Mouse (Mus musculus): ENCODE results near the gene Ces2a. TPM values are rescaled to one million over a fixed set of nuclear protein-coding genes. Genes with fewer than 3 reads are reported as not detected.
A peak's percentile ranks its signal among the peaks of the same experiment; 100 is the strongest.

Gene Ces2a
- 2.7 and 3.7 TPM in 2 replicates for polyA plus RNA-seq (2016; fragmentation: Nextera tagmentation; extraction: Ambion mirVana)

- no peak for ATAC-seq
- Histone ChIP-seq H3K36me3 (no peaks in the 10 kb centered on the region), H3K9me3 (replicated peaks) (no peaks in the 10 kb centered on the region), H3K4me1 (no peaks in the 10 kb centered on the region), H3K4me3 (no peak within 1 kb of the TSS), H3K27me3 (replicated peaks) (no peaks in the 10 kb centered on the region), H3K27ac (no peak within 1 kb of the TSS), H3K4me2 (0 out of 2 replicates have a peak within 1 kb of the TSS, but pooled peaks have one; percentile 4), H3K9ac (no peak within 1 kb of the TSS)
- WGBS (ENCODE audit: insufficient replicate concordance) = 48% methylated on average over 1 of the region's 1 CpGs
Observed at GRCm38 (mm10) chr8:104733753-104734152, at the start of gene Ces2a. Gene Ces2a, plus strand, starts transcription at chr8:104734003.

GRCm38 (mm10) chr8:104688433-104688832 is 45.4 kb upstream of the Ces2a start:
- no peak for ATAC-seq
- no peak overlapping the region for H3K9ac ChIP-seq

DNA sequence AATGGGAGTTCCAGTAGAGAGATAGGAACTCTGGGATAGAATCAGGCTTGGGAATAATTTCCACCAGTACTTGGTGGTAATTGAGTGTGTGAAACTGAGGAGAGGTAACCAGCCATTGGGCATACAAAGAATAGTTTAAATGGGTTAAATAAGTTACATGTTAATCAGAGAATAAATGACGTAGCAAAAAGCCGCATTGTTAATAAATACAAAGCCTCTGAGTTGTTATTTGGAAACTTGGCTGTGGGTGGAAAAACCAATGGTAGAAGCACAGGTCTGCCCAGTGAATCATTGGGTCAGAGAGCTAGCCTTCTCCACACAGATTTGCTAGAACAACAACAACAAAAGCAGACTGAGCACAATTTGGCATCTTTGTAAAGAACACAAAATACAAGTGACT is 35.2 kb upstream of the Ces2a start:
- no peak overlapping the region for H3K4me2 ChIP-seq
- H3K27ac ChIP-seq = no peak overlapping the region
- no peak overlapping the region for H3K4me3 ChIP-seq
- no peaks in the 10 kb centered on the region for H3K27me3 ChIP-seq (replicated peaks)
- H3K9me3 ChIP-seq (replicated peaks) = no peaks in the 10 kb centered on the region; the same call in 1 of the 2 replicates
- no peak for ATAC-seq
- H3K36me3 ChIP-seq = no peaks in the 10 kb centered on the region
- 74% methylated on average over 2 of the region's 2 CpGs for WGBS (ENCODE audit: insufficient replicate concordance)
- H3K9ac ChIP-seq = no peak overlapping the region
- H3K4me1 ChIP-seq = no peaks in the 10 kb centered on the region

More at GRCm38 (mm10) chr8:104688433-104688832, 45.4 kb upstream of the Ces2a start:
- Histone ChIP-seq H3K4me1 (no peaks in the 10 kb centered on the region), H3K9me3 (replicated peaks) (no peaks in the 10 kb centered on the region), H3K4me3 (no peak overlapping the region), H3K4me2 (no peak overlapping the region), H3K27me3 (replicated peaks) (no peaks in the 10 kb centered on the region), H3K36me3 (no peaks in the 10 kb centered on the region), H3K27ac (no peak overlapping the region)
- WGBS (ENCODE audit: insufficient replicate concordance) = 45% methylated on average over 4 of the region's 4 CpGs

GRCm38 (mm10) chr8:104701900-104702299 is 31.9 kb upstream of the Ces2a start:
- H3K4me1 ChIP-seq = no peaks in the 10 kb centered on the region
- no peak overlapping the region for H3K9ac ChIP-seq
- no peaks in the 10 kb centered on the region for H3K27me3 ChIP-seq (replicated peaks)
- H3K36me3 ChIP-seq = no peaks in the 10 kb centered on the region
- H3K4me3 ChIP-seq = no peak overlapping the region
- no peak overlapping the region for H3K4me2 ChIP-seq
- 51% methylated on average over 2 of the region's 2 CpGs for WGBS (ENCODE audit: insufficient replicate concordance)
- ATAC-seq = no peak
- H3K9me3 ChIP-seq (replicated peaks) = no peaks in the 10 kb centered on the region
- H3K27ac ChIP-seq = no peak overlapping the region

GRCm38 (mm10) chr8:104721166-104721565 is 12.6 kb upstream of the Ces2a start:
- 70% methylated on average over 8 of the region's 8 CpGs for WGBS (ENCODE audit: insufficient replicate concordance)
- no peak for ATAC-seq
- no peak overlapping the region for H3K9ac ChIP-seq
- H3K9me3 ChIP-seq (replicated peaks) = no peaks in the 10 kb centered on the region
- no peaks in the 10 kb centered on the region for H3K4me1 ChIP-seq
- no peak overlapping the region for H3K27ac ChIP-seq
- no peaks in the 10 kb centered on the region for H3K36me3 ChIP-seq
- H3K4me2 ChIP-seq = no peak overlapping the region
- no peaks in the 10 kb centered on the region for H3K27me3 ChIP-seq (replicated peaks)
- no peak overlapping the region for H3K4me3 ChIP-seq

GRCm38 (mm10) chr8:104731451-104731850 is 2.4 kb upstream of the Ces2a start:
- Histone ChIP-seq H3K9ac (no peak overlapping the region), H3K4me1 (no peaks in the 10 kb centered on the region), H3K4me3 (no peak overlapping the region), H3K27me3 (replicated peaks) (no peaks in the 10 kb centered on the region), H3K27ac (no peak overlapping the region), H3K9me3 (replicated peaks) (no peaks in the 10 kb centered on the region), H3K4me2 (no peak overlapping the region), H3K36me3 (no peaks in the 10 kb centered on the region)
- 79% methylated on average over 4 of the region's 4 CpGs for WGBS (ENCODE audit: insufficient replicate concordance)
- no peak for ATAC-seq

- Histone ChIP-seq H3K27me3 (replicated peaks) (no peaks in the 10 kb centered on the region), H3K9me3 (replicated peaks) (no peaks in the 10 kb centered on the region), H3K36me3 (no peaks in the 10 kb centered on the region), H3K4me1 (no peaks in the 10 kb centered on the region), H3K4me3 (no peak overlapping the region), H3K4me2 (no peak overlapping the region), H3K9ac (no peak overlapping the region), H3K27ac (no peak overlapping the region)
- no peak for ATAC-seq
- WGBS (ENCODE audit: insufficient replicate concordance) = 45% methylated on average over 6 of the region's 6 CpGs
Observed at GRCm38 (mm10) chr8:104731969-104732368, 1.8 kb upstream of the Ces2a start.

DNA sequence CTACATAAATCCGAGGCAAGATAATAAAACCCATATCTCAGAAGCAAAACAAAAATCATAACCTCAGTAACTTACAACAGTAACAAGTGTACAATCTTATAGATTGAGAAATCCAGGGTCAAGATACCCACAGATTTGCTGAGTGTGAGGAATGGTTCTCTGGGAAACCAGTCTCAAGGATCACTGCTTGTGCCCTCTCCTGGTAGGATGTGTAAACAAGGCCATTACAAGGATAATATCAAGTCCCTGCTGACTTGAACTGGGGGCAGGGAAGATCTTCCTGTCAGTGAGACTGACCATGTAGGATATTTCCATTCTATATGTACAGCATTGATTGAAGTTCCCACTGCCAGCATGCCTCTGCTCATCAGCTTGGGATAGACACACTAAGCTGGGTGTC is 8.2 kb downstream of the Ces2a start:
- Histone ChIP-seq H3K9me3 (replicated peaks) (no peaks in the 10 kb centered on the region), H3K4me3 (no peak overlapping the region), H3K4me1 (no peaks in the 10 kb centered on the region), H3K27me3 (replicated peaks) (no peaks in the 10 kb centered on the region), H3K9ac (no peak overlapping the region), H3K27ac (no peak overlapping the region), H3K36me3 (no peaks in the 10 kb centered on the region), H3K4me2 (no peak overlapping the region)
- 62% methylated on average over 1 of the region's 1 CpGs for WGBS (ENCODE audit: insufficient replicate concordance)
- no peak for ATAC-seq

GRCm38 (mm10) chr8:104743410-104743809 is 9.6 kb downstream of the Ces2a start:
- Histone ChIP-seq H3K36me3 (no peaks in the 10 kb centered on the region), H3K4me1 (no peaks in the 10 kb centered on the region), H3K4me2 (no peak overlapping the region), H3K27me3 (replicated peaks) (no peaks in the 10 kb centered on the region), H3K9me3 (replicated peaks) (no peaks in the 10 kb centered on the region), H3K27ac (no peak overlapping the region), H3K9ac (no peak overlapping the region), H3K4me3 (no peak overlapping the region)
- ATAC-seq = no peak
- 69% methylated on average over 3 of the region's 3 CpGs for WGBS (ENCODE audit: insufficient replicate concordance)

DNA sequence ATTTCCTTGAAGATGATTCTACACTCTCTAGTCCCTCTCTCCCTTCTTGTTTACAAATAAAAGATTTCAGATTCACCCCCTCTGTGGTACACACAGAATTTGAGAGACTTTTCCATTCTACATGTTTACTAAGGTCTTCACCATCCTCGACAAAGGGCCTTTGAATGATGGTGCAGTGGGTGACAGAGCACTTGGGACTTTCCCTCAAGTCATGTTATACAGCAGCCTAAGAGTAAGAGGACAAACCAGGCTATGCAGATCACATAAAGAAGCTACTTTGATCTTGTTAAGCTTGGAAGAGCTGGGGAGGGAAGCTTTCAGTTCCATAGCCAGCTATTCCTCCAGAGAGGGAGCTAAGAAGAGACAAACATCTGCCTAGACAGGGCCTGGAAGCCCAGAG is 19.0 kb downstream of the Ces2a start:
- no peaks in the 10 kb centered on the region for H3K9me3 ChIP-seq (replicated peaks)
- ATAC-seq = no peak
- no peaks in the 10 kb centered on the region for H3K27me3 ChIP-seq (replicated peaks)
- H3K36me3 ChIP-seq = no peaks in the 10 kb centered on the region
- H3K27ac ChIP-seq = no peak overlapping the region
- H3K4me3 ChIP-seq = no peak overlapping the region
- H3K4me2 ChIP-seq = no peak overlapping the region
- 45% methylated on average over 1 of the region's 1 CpGs for WGBS (ENCODE audit: insufficient replicate concordance)
- no peaks in the 10 kb centered on the region for H3K4me1 ChIP-seq
- no peak overlapping the region for H3K9ac ChIP-seq

- WGBS (ENCODE audit: insufficient replicate concordance) = 56% methylated on average over 1 of the region's 1 CpGs
- Histone ChIP-seq H3K27me3 (replicated peaks) (no peaks in the 10 kb centered on the region), H3K27ac (no peak overlapping the region), H3K4me1 (no peaks in the 10 kb centered on the region), H3K36me3 (no peaks in the 10 kb centered on the region), H3K9ac (no peak overlapping the region), H3K4me2 (no peak overlapping the region), H3K9me3 (replicated peaks) (no peaks in the 10 kb centered on the region), H3K4me3 (no peak overlapping the region)
- ATAC-seq = no peak
Observed at GRCm38 (mm10) chr8:104757621-104758020, 23.8 kb downstream of the Ces2a start.

GRCm38 (mm10) chr8:104758209-104758608 is 24.4 kb downstream of the Ces2a start:
- no peak for ATAC-seq
- Histone ChIP-seq H3K27ac (no peak overlapping the region), H3K4me3 (no peak overlapping the region), H3K27me3 (replicated peaks) (no peaks in the 10 kb centered on the region), H3K36me3 (no peaks in the 10 kb centered on the region), H3K4me2 (no peak overlapping the region), H3K9me3 (replicated peaks) (no peaks in the 10 kb centered on the region), H3K4me1 (no peaks in the 10 kb centered on the region), H3K9ac (no peak overlapping the region)
- 80% methylated on average over 2 of the region's 2 CpGs for WGBS (ENCODE audit: insufficient replicate concordance)

DNA sequence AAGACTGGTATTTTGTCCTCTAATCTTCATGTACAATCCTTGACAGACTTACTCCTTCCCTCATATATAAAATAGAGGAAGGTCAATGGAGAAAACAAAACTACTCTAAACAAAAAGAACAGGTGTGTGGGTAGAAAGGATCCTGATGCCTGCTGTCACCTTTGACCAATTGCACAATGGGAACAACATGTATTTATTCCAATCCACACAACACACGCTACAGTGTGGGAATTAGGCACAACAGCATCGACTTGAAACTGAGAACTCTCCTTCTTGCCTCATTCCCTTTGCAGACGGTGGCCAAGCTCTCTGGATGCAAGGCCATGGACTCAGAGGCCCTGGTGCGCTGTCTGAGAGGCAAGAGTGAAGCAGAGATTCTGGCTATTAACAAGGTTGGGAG is 27.3 kb downstream of the Ces2a start:
- no peak overlapping the region for H3K4me2 ChIP-seq
- H3K4me1 ChIP-seq = no peaks in the 10 kb centered on the region
- H3K9me3 ChIP-seq (replicated peaks) = no peaks in the 10 kb centered on the region
- 45% methylated on average over 4 of the region's 4 CpGs for WGBS (ENCODE audit: insufficient replicate concordance)
- H3K4me3 ChIP-seq = no peak overlapping the region
- ATAC-seq = no peak
- H3K9ac ChIP-seq = no peak overlapping the region
- no peaks in the 10 kb centered on the region for H3K27me3 ChIP-seq (replicated peaks)
- H3K27ac ChIP-seq = no peak overlapping the region
- H3K36me3 ChIP-seq = no peaks in the 10 kb centered on the region
